Comparison of ENCODE assay signal across 14 mouse cellular contexts in the genomic region with DNA sequence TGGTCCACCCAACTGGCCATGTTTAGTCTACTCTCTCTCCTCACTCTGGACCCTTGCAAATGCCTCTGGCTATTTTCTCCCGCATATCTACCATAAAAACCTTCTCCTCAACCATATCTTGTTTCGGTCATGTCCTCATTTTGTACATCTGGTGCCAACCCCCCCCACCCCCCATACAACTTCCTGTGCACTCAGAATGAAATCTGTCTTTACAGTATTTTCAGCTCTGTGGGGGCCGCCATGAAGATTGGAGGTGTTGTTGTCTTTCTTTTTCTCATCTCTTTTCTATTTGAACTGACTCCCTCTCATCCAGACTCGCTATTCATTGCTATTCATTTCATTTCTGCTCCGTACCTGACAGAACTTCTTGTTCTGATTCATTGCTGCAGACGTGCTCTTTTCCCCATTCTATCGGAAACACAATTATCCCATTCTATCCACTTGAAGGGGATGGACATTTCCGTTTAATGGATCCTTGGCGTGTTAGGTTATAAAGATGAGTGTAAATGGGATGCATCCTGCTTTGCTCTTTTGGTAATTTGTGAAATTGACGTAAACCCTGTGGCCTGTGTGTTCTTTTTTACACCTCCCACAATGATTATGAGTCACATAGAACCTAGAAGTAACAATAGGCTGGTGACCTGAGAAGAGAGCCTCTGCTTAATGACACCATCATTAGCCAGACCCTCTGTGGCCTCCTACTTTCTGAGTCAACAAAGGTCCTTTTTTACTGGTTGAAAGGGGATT.
"Had no signal": no experiment of that assay in that cellular context is flagged by ENCODE, and none has a peak within 500 bp of the region (broad histone marks: within the 10 kb centered on the region; RNA-seq: fewer than 3 reads in every experiment).

No protein-coding gene starts in this region.

- H3K27me3 ChIP-seq: limb, embryonic 12.5 days; liver, embryonic 13.5 days; lung, embryonic 15.5 days; midbrain, embryonic 15.5 days; neural tube, embryonic 12.5 days had no signal

- H3K36me3 ChIP-seq: limb, embryonic 12.5 days; liver, embryonic 13.5 days; lung, embryonic 15.5 days; midbrain, embryonic 15.5 days; neural tube, embryonic 12.5 days had no signal

- H3K9me3 ChIP-seq: limb, embryonic 12.5 days; liver, embryonic 13.5 days; lung, embryonic 15.5 days; midbrain, embryonic 15.5 days; neural tube, embryonic 12.5 days had no signal

- H3K4me2 ChIP-seq: limb, embryonic 12.5 days; liver, embryonic 13.5 days; lung, embryonic 15.5 days; midbrain, embryonic 11.5 days; midbrain, embryonic 15.5 days; neural tube, embryonic 12.5 days had no signal

- ATAC-seq: liver, postnatal 0 days; midbrain, embryonic 15.5 days had no signal

- H3K9ac ChIP-seq: limb, embryonic 12.5 days; liver, embryonic 13.5 days; liver, postnatal 0 days; lung, embryonic 15.5 days; midbrain, embryonic 15.5 days; neural tube, embryonic 12.5 days had no signal

- DNase-seq: kidney, adult 9 months; kidney, postnatal 36 days; liver; liver, embryonic 13.5 days; liver, postnatal 0 days; lung, postnatal 36 days; right cerebral cortex, postnatal 25 days; thymus, postnatal 14 days had no signal

- H3K27ac ChIP-seq: kidney, postnatal 0 days; limb, embryonic 12.5 days; liver, embryonic 13.5 days; lung, embryonic 15.5 days; midbrain, embryonic 15.5 days; neural tube, embryonic 12.5 days had no signal

- H3K4me3 ChIP-seq: limb, embryonic 12.5 days; liver, embryonic 13.5 days; lung, embryonic 15.5 days; midbrain, embryonic 15.5 days; neural tube, embryonic 12.5 days had no signal
